ENCODE assay signal across 17 mouse cellular contexts in genomic region chr12:71524156-71524555, GRCm38 (mm10).
DNase-seq lines count a peak whose midpoint lies in the region; ATAC-seq lines count a peak whose summit lies in the region.
"Had no signal": no experiment of that assay in that cellular context is flagged by ENCODE, and none has a peak within 500 bp of the region (broad histone marks: within the 10 kb centered on the region; RNA-seq: fewer than 3 reads in every experiment).

No protein-coding gene starts in this region.

- H3K27me3 ChIP-seq in hindbrain, embryonic 16.5 days (replicated peaks; ENCODE audit: control insufficient read depth, insufficient read depth, low read length): no peaks in the 10 kb centered on the region
- H3K27me3 ChIP-seq in hindbrain, embryonic 14.5 days (ENCODE audit: control insufficient read depth, insufficient read depth, low read length): no peaks in the 10 kb centered on the region
- no peaks in the 10 kb centered on the region for H3K27me3 ChIP-seq in forebrain, embryonic 14.5 days (replicated peaks; ENCODE audit: control insufficient read depth, insufficient read depth, low read length)
- H3K27me3 ChIP-seq: stomach, embryonic 15.5 days had no signal

- no peaks in the 10 kb centered on the region for H3K9me3 ChIP-seq in hindbrain, embryonic 16.5 days (ENCODE audit: control insufficient read depth, low read length)
- H3K9me3 ChIP-seq in hindbrain, embryonic 14.5 days (ENCODE audit: control insufficient read depth, low read length): no peaks in the 10 kb centered on the region
- H3K9me3 ChIP-seq in forebrain, embryonic 14.5 days (replicated peaks; ENCODE audit: control insufficient read depth, low read length): no peaks in the 10 kb centered on the region
- H3K9me3 ChIP-seq: midbrain, embryonic 12.5 days; stomach, embryonic 15.5 days had no signal

- DNase-seq in cerebellum, postnatal 10 days: peak; percentile 48 to 57
- no peak for DNase-seq in cerebellum, postnatal 36 days
- DNase-seq in hindbrain, embryonic 14.5 days (ENCODE audit: low spot score): no peak
- DNase-seq in layer of hippocampus, postnatal 14 days (ENCODE audit: low spot score in 2 of 2): peak; percentile 15 to 18
- DNase-seq in layer of hippocampus, adult 11-12 months (ENCODE audit: low spot score): no peak
- DNase-seq in embryo, embryonic 10.5 days (ENCODE audit: low spot score): peak; percentile 41
- DNase-seq in forebrain, embryonic 14.5 days (ENCODE audit: low spot score): no peak
- DNase-seq: adrenal gland, adult 8-10 months; cerebellum, adult 18-20 months; lung, postnatal 14 days; right cerebral cortex, adult 18-20 months; spleen, adult 18-20 months had no signal

- no peak overlapping the region for H3K4me2 ChIP-seq in hindbrain, embryonic 16.5 days (ENCODE audit: low read length)
- H3K4me2 ChIP-seq in hindbrain, embryonic 14.5 days (replicated peaks): no peak overlapping the region
- H3K4me2 ChIP-seq in forebrain, embryonic 14.5 days (ENCODE audit: low read length): no peak overlapping the region
- H3K4me2 ChIP-seq: midbrain, embryonic 12.5 days; stomach, embryonic 15.5 days had no signal

- ATAC-seq in hindbrain, embryonic 16.5 days: 0 out of 2 replicates have a peak, but pooled peaks have one; percentile 54
- ATAC-seq in hindbrain, embryonic 14.5 days (ENCODE audit: low FRiP score): no peak
- ATAC-seq in forebrain, embryonic 14.5 days: no peak
- ATAC-seq: forebrain, embryonic 16.5 days; hindbrain, postnatal 0 days had no signal

- 52% methylated on average over 6 of the region's 6 CpGs for WGBS in hindbrain, embryonic 16.5 days
- WGBS in hindbrain, embryonic 14.5 days: 45% methylated on average over 6 of the region's 6 CpGs
- 67% methylated on average over 6 of the region's 6 CpGs for WGBS in forebrain, embryonic 14.5 days

- no peak overlapping the region for H3K9ac ChIP-seq in hindbrain, embryonic 16.5 days (ENCODE audit: low read depth, low read length)
- no peak overlapping the region for H3K9ac ChIP-seq in hindbrain, embryonic 14.5 days
- H3K9ac ChIP-seq in forebrain, embryonic 14.5 days (ENCODE audit: low read length): no peak overlapping the region
- H3K9ac ChIP-seq: midbrain, embryonic 12.5 days; stomach, embryonic 15.5 days had no signal

- no peak overlapping the region for H3K4me3 ChIP-seq in hindbrain, embryonic 16.5 days (ENCODE audit: low read length)
- H3K4me3 ChIP-seq in hindbrain, embryonic 14.5 days (replicated peaks; ENCODE audit: low read length): no peak overlapping the region
- no peak overlapping the region for H3K4me3 ChIP-seq in forebrain, embryonic 14.5 days (ENCODE audit: low read depth, low read length)
- H3K4me3 ChIP-seq: midbrain, embryonic 12.5 days; stomach, embryonic 15.5 days had no signal

- no peaks in the 10 kb centered on the region for H3K36me3 ChIP-seq in hindbrain, embryonic 16.5 days (ENCODE audit: control insufficient read depth, insufficient read depth, low read length)
- no peaks in the 10 kb centered on the region for H3K36me3 ChIP-seq in hindbrain, embryonic 14.5 days (replicated peaks; ENCODE audit: control insufficient read depth, insufficient read depth)
- no peaks in the 10 kb centered on the region for H3K36me3 ChIP-seq in forebrain, embryonic 14.5 days (ENCODE audit: control insufficient read depth, insufficient read depth, low read length)
- H3K36me3 ChIP-seq: midbrain, embryonic 12.5 days; stomach, embryonic 15.5 days had no signal

- no peaks in the 10 kb centered on the region for H3K4me1 ChIP-seq in hindbrain, embryonic 16.5 days (ENCODE audit: control insufficient read depth, insufficient read depth, low read depth, low read length)
- H3K4me1 ChIP-seq in hindbrain, embryonic 14.5 days (replicated peaks; ENCODE audit: control insufficient read depth, insufficient read depth, low read length): peaks cover 9% of the 10 kb centered on the region
- no peaks in the 10 kb centered on the region for H3K4me1 ChIP-seq in forebrain, embryonic 14.5 days (ENCODE audit: control insufficient read depth, insufficient read depth, low read length)
- H3K4me1 ChIP-seq: stomach, embryonic 15.5 days had no signal

- no peak overlapping the region for H3K27ac ChIP-seq in hindbrain, embryonic 16.5 days (ENCODE audit: low read depth, low read length)
- no peak overlapping the region for H3K27ac ChIP-seq in hindbrain, embryonic 14.5 days
- H3K27ac ChIP-seq in forebrain, embryonic 14.5 days (ENCODE audit: low read depth, low read length): no peak overlapping the region
- H3K27ac ChIP-seq: hindbrain, postnatal 0 days; midbrain, embryonic 12.5 days; stomach, embryonic 15.5 days had no signal

Comparison
In these comparisons a context has a peak if more than half of its experiments do, and no peak if none do; other contexts are left out.
1. DNase-seq: peak in cerebellum, postnatal 10 days (2 of 2), layer of hippocampus, postnatal 14 days (2 of 2) and embryo, embryonic 10.5 days (single experiment); none in cerebellum, postnatal 36 days (0 of 2), hindbrain, embryonic 14.5 days (single experiment), layer of hippocampus, adult 11-12 months (single experiment) and forebrain, embryonic 14.5 days (single experiment).